Mouse (Mus musculus): Measurements from ENCODE around the gene Krtap19-1.
A peak's percentile ranks its signal among the peaks of the same experiment; 100 is the strongest.

Krtap19-1 gene

GRCm38 (mm10) chr16:88869311-88869710 lies at the start of gene Krtap19-1:
Gene Krtap19-1 (minus strand): TSS chr16:88869411.
- no peak for DNase-seq (ENCODE audit: low spot score in 2 of 2)

- DNase-seq (ENCODE audit: low spot score in 2 of 2), result no peak
These were observed 27.1 kb upstream of the Krtap19-1 start, which contains the start of gene Krtap19-5 for GRCm38 (mm10) chr16:88896357-88896756. Gene Krtap19-5 (minus strand): TSS chr16:88896457.

DNA sequence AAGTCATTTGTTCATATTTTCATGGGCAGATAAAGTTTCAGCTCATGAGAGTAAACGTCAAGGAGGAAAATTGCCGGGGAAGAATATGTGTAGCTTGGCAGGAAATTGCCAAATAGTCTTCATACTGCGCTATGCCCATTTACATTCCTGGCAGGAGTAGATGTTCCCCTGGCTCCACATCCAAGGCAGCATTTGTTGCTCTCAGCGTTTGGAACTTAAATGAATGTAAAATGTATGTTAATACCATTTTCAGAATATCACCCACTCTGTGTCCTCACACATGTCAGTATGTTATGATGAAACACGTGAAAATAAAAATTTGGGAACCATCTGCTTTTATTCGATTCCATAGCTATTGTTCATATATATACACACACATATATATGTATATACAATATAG lies 17.7 kb upstream of the Krtap19-1 start:
- DNase-seq (ENCODE audit: low spot score in 2 of 2), result no peak

GRCm38 (mm10) chr16:88884989-88885388 lies 15.8 kb upstream of the Krtap19-1 start, which contains the start of gene Krtap19-4:
Gene Krtap19-4 (minus strand): TSS chr16:88885089.
- no peak for DNase-seq (ENCODE audit: low spot score in 2 of 2)

GRCm38 (mm10) chr16:88877938-88878337 lies 8.7 kb upstream of the Krtap19-1 start, which contains the start of gene Krtap19-3:
Gene Krtap19-3 (minus strand): TSS chr16:88878038.
- no peak for DNase-seq (ENCODE audit: low spot score in 2 of 2)

DNA sequence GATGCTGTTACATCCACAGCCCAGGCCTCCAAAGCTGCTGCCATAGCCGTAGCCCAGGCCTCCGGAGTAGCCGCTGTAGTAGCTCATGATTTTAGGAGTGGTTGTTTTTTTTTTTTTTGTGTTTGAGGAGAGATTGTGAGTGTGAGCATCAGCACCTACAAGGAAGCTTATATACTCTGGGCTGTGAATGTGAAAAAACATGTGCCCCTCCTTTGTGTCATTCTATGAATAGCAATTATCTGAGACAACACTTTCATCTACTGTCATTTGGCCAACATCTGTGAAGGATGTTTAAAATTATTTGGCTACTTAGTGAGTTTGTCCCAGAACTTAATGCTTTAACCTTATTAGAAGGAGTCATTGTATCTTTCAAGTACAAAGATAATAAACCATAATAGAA lies 5.0 kb upstream of the Krtap19-1 start, which contains the start of gene Krtap19-2:
Gene Krtap19-2 (minus strand): TSS at position 101 of the 400 bp plus-strand sequence.
- no peak for DNase-seq (ENCODE audit: low spot score in 2 of 2)

DNA sequence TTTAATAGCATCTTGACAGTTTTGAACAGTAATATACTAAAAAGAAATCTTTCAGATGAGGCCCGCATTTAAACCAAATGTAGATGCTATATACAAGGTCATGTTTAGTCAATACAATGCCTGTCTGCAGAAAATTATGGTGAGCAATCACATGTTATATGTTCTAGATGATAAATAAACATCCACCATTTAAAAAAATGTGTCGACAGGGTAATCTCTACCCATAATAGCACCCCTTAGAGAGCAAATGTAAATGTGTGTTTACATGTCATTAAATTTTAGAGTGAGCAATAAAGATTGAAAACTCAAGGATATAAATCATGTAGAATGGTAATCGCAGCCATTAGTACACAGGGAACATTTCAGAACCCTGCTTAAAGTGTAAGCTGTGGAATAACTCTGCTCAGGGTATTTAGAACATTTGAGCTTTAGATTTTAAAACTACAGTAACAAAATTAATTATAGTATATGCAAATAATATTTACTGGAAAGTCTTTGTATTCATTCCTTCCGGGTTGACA lies 4.3 kb downstream of the Krtap19-1 start:
- no peak for DNase-seq (ENCODE audit: low spot score in 2 of 2)

GRCm38 (mm10) chr16:88851450-88851849 lies 17.8 kb downstream of the Krtap19-1 start:
- no peak for DNase-seq (ENCODE audit: low spot score in 2 of 2)

DNA sequence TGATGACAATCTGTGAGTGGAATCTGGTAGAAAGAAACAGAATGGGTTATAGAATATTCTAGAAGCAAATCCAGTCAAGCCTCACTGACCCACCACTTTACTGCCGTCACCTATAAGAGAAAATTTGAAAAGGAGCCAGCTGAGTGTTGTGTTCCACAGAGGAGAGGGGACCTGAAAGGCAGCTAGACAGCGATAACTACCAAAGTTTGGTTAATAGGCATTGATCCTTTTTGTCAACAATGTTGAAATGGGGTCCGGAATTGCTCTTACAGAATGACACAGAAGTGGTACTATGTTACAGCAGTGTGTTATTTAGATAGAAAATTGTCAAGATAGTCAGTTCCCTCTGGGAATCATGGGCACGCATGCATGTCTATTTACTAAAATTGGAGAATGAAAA lies 20.7 kb downstream of the Krtap19-1 start:
- DNase-seq (ENCODE audit: low spot score in 2 of 2), result no peak

GRCm38 (mm10) chr16:88847363-88847762 lies 21.8 kb downstream of the Krtap19-1 start:
- no peak for DNase-seq (ENCODE audit: low spot score in 2 of 2)

GRCm38 (mm10) chr16:88826978-88827377 lies 42.2 kb downstream of the Krtap19-1 start:
- no peak for DNase-seq (ENCODE audit: low spot score in 2 of 2)

DNA sequence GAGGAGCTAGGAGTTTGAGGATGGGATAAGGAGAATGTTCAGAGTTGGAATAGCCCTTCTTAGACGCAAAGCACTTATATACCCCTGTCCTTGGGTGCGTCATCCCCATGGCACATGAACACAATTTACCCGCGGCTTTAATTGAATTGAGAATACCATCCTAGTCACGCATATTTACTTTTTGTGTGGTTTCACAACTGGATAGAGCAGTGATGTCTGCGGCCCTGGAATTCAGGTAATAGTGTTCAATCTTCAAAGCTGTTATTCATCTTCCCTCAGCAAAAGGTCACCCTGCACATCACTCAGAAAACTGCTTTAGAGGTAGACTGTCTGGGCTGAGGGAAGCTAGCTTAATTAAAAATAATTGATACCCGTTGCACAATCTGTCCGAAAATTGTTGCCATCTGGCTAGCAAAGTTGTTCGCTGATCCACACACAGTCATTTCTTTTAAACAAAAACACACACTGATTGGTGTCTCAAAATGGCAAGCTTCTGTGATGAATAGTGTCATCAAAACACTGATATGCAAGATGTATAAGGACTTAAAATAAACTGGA lies 43.0 kb downstream of the Krtap19-1 start, which contains the start of gene Krtap14:
Gene Krtap14 (minus strand): TSS at position 51 of the 558 bp plus-strand sequence.
- DNase-seq (ENCODE audit: low spot score in 2 of 2), result no peak

DNA sequence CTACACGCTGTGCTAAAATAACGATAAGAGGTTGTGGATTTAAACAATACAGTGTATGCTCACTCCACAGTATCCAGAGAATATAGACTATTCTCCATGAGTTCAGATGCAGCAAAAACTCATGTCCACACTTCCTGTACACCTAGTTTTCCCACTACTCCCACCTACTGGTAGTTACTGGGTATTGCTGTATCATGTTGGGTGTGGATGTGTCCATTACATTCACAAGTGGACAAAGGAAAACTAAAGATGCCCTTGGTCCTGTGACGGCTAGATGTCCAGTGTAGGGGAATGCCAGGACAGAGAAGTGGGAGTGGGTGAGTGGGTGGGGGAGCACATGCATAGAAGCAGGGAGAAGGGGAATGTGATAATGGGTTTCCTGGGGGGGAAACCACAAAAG lies 45.5 kb downstream of the Krtap19-1 start:
- peak in 1 of 2 experiments; percentile 13 for DNase-seq (ENCODE audit: low spot score in 2 of 2)

DNA sequence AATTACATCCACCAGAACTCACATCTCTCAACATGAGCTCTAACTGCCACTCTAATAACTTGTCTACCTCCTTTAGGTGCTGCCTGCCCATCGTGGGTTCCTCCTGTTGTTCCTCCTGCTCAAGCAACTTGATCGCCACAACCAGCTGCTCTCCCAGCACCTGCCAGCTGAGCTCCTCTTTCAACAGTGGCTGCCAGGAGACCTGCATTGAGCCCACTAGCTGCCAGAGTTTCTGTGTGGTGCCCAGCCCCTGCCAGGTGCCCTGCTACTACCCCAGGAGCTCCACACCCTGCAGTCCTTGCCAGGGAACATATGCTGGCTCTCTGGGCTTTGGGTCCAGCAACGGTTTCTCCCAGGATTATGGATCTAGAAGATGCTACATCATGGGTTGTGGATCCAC lies 49.1 kb downstream of the Krtap19-1 start, which contains the start of gene Krtap15:
Gene Krtap15 (plus strand): TSS at position 150 of the 400 bp plus-strand sequence.
- DNase-seq (ENCODE audit: low spot score in 2 of 2), result no peak

All from left cerebral cortex, adult 9 months (tissue).